Mouse (Mus musculus) stomach, embryonic 15.5 days (tissue): ENCODE results near the gene Prkd3. TPM values are rescaled to one million over a fixed set of nuclear protein-coding genes. Genes with fewer than 3 reads are reported as not detected.

Experiments
- ATAC-seq: fragments of 200-750 bp; cut with Nextera tagmentation; 2 replicates; pipeline ENCODE4 v1.8.0; 2017; ENCODE audit warnings: low read depth, moderate number of reproducible peaks, moderate TSS enrichment; ENCODE audit not compliant: insufficient read depth, low FRiP score
- H3K27ac ChIP-seq: fragments of 300-500 bp; sonication (generic); 2 replicates; pipeline ENCODE4 v1.5.1; 2015; ENCODE audit warnings: mild to moderate bottlenecking, inconsistent platforms
- H3K27me3 ChIP-seq: fragments of 300-500 bp; sonication (generic); replicated peaks from 2 replicates; pipeline ENCODE4 v1.6.1; 2015; ENCODE audit warnings: inconsistent platforms
- H3K36me3 ChIP-seq: fragments of 300-500 bp; sonication (generic); 2 replicates; pipeline ENCODE4 v1.6.1; 2015; ENCODE audit warnings: inconsistent platforms
- H3K4me1 ChIP-seq: fragments of 300-500 bp; sonication (generic); 2 replicates; pipeline ENCODE4 v1.6.1; 2015; ENCODE audit warnings: inconsistent platforms
- H3K4me2 ChIP-seq: fragments of 300-500 bp; sonication (generic); 2 replicates; pipeline ENCODE4 v1.6.1; 2015; ENCODE audit warnings: mild to moderate bottlenecking, inconsistent platforms
- H3K4me3 ChIP-seq: fragments of 300-500 bp; sonication (generic); replicated peaks from 2 replicates; pipeline ENCODE4 v1.5.1; 2015; ENCODE audit warnings: inconsistent platforms
- H3K9ac ChIP-seq: fragments of 300-500 bp; sonication (generic); 2 replicates; pipeline ENCODE4 v1.6.1; 2015; ENCODE audit warnings: inconsistent platforms
- H3K9me3 ChIP-seq: fragments of 300-500 bp; sonication (generic); 2 replicates; pipeline ENCODE4 v1.6.1; 2016; ENCODE audit warnings: inconsistent platforms
- WGBS: fragments of 180-500 bp; shearing (Covaris S2); methylation state at CpG from one replicate; pipeline ENCODE4 v1.1.7; 2015; 5-methylcytosine and 5-hydroxymethylcytosine counted together
- polyA plus RNA-seq: library from polyadenylated mRNA; unstranded; fragments of >200 nt; fragmentation: Nextera tagmentation; extraction: Ambion mirVana; gene quantifications from 2 replicates; pipeline ENCODE4 v1.2.1, GENCODE M21; 2015

Prkd3 gene
- polyA plus RNA-seq, 1 experiment from 2014 or later, result 32.6 TPM

DNA sequence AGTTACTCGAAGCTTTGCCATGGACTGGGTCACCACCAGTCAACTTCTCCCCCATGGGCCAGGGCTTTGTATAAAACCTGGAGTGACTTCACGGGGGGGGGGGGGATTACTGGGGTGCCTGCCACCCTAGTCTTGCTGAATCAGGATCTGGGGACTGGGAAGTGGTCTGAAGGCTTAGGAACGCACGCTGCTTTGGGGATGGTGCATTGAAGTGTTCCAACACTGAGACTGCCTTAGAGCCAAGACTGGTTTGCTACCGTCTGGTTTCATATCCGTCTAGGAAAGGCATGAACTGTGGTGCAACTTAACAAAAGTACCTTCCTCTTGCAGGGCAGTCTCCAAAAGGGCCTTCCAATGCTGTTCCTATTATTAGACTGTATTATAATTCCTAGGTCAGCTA, 102.9 kb downstream of the Prkd3 start:
- Histone ChIP-seq H3K9me3 (no peaks in the 10 kb centered on the region), H3K27ac (no peak overlapping the region), H3K9ac (no peak overlapping the region), H3K36me3 (peaks cover 9% of the 10 kb centered on the region; the same call in 1 of the 2 replicates), H3K4me1 (peaks cover 5% of the 10 kb centered on the region; the same call in 1 of the 2 replicates), H3K4me2 (peak overlapping the region; percentile 67; the same call in 1 of the 2 replicates), H3K27me3 (no peaks in the 10 kb centered on the region), H3K4me3 (no peak overlapping the region)
- ATAC-seq, result no peak
- 44% methylated on average over 6 of the region's 6 CpGs for WGBS

DNA sequence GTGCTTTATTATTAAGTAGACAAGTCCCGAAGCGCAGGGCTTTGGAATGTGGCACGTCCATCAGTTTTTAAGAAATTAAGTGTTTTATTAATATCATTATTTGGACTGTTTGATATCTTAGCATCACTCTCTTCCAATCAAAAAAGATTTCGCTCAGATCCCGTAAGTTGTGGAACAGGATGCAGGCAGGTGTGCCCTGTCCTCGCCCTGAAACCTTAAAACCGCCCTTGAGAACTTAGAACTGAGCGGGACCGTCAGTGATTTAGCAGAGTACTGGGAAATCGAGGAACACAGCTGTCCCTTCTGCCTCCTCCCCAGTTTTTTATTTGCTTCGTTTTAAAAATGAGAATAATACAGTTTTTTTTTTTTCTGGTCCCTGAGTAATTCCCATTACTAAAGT, 103.7 kb downstream of the Prkd3 start:
- H3K9me3 ChIP-seq, result no peaks in the 10 kb centered on the region
- H3K4me2 ChIP-seq, result peak overlapping the region; percentile 67
- 2% methylated on average over 11 of the region's 11 CpGs for WGBS
- H3K9ac ChIP-seq, result peak overlapping the region; percentile 67
- H3K27me3 ChIP-seq, result no peaks in the 10 kb centered on the region
- peaks cover 5% of the 10 kb centered on the region; the same call in 1 of the 2 replicates for H3K4me1 ChIP-seq
- no peak for ATAC-seq
- peak overlapping the region; percentile 90 for H3K27ac ChIP-seq
- peaks cover 9% of the 10 kb centered on the region; the same call in 1 of the 2 replicates for H3K36me3 ChIP-seq
- peak overlapping the region; percentile 60 for H3K4me3 ChIP-seq

DNA sequence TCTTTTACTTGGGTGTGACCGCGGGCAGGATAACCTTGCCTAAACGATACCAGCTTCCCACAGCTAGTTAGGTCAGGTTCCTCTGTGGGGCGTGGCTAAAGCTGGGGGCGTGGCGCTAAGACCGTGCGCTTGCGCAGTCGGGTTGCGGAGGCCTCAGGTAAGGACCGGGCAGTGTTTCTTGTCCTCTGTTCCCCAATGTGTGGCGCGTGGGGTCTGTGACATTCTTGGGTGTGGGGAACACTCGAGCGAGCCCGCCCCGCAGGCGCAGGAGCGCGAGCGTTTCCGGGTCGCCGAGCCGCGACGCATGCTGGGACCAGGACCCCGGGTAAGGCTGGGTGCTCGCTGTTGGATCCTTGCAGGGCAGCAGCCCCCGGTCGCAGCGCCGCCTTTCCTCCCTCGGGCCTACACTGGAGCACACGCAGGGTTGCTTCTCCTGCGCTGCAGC, 104.2 kb downstream of the Prkd3 start, which contains the start of gene Cebpzos:
Gene Cebpzos, plus strand, starts transcription at position 132 of the 445 bp plus-strand sequence.
- Histone ChIP-seq H3K4me1 (peaks cover 5% of the 10 kb centered on the region; the same call in 1 of the 2 replicates), H3K9me3 (no peaks in the 10 kb centered on the region), H3K4me3 (peak within 1 kb of the TSS; percentile 60), H3K27me3 (no peaks in the 10 kb centered on the region), H3K36me3 (peaks cover 8% of the 10 kb centered on the region; the same call in 1 of the 2 replicates), H3K27ac (peak within 1 kb of the TSS; percentile 90), H3K9ac (peak within 1 kb of the TSS; percentile 67), H3K4me2 (peak within 1 kb of the TSS; percentile 67)
- under 1% methylated on average over 37 of the region's 37 CpGs for WGBS
- peak; percentile 95 for ATAC-seq

DNA sequence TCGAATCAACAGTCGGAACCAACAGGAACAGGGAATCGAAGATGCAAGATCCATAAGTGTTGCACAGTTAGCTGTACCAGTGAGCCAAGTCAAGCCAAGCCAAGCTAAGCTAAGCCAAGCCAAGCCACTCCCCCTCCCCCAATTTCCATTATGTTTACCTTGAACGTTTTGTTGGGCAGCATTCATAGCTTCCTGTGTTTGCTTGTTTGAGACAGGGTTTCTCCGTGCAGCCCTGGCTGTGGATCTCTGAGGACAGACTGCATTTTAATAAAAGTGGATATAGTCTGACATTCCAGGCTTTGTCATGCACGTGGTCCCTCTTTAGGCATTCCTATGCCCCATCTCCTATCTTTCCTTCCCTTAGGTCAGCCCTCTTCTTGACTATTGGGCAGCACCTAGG, 104.8 kb downstream of the Prkd3 start:
- H3K4me1 ChIP-seq, result peaks cover 5% of the 10 kb centered on the region; the same call in 1 of the 2 replicates
- H3K4me2 ChIP-seq, result peak overlapping the region; percentile 67
- peak overlapping the region; percentile 90; the same call in 1 of the 2 replicates for H3K27ac ChIP-seq
- 0 out of 2 replicates have a peak, but pooled peaks have one; percentile 1 for ATAC-seq
- H3K4me3 ChIP-seq, result peak overlapping the region; percentile 60
- H3K27me3 ChIP-seq, result no peaks in the 10 kb centered on the region
- no peaks in the 10 kb centered on the region for H3K9me3 ChIP-seq
- peaks cover 4% of the 10 kb centered on the region; the same call in 1 of the 2 replicates for H3K36me3 ChIP-seq
- 0 out of 2 replicates have a peak overlapping the region, but pooled peaks have one; percentile 67 for H3K9ac ChIP-seq
- WGBS, result 53% methylated on average over 6 of the region's 6 CpGs

DNA sequence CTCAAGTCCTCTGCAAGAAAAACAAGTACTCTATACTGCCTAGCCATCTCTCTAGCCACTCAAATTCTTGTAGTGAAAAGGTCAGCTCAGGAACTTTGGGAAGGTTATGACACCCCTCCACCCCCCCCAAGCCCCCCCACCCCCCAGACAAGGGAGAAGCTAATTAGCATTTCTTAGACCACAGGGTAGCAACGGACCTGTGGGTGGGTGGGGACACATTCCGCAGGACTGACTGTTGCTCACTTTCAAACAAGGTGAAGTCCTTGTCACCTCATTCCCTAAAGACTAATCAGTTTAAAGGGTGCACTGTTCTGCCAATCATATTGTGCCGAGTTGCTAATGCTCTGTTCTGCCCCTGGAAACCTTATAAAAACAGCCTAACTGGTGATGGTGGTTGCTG, 106.7 kb downstream of the Prkd3 start:
- Histone ChIP-seq H3K27me3 (no peaks in the 10 kb centered on the region), H3K4me3 (no peak overlapping the region), H3K9ac (no peak overlapping the region), H3K9me3 (no peaks in the 10 kb centered on the region), H3K4me2 (no peak overlapping the region), H3K36me3 (no peaks in the 10 kb centered on the region), H3K4me1 (peaks cover 5% of the 10 kb centered on the region; the same call in 1 of the 2 replicates), H3K27ac (no peak overlapping the region)
- no peak for ATAC-seq
- 69% methylated on average over 3 of the region's 3 CpGs for WGBS

DNA sequence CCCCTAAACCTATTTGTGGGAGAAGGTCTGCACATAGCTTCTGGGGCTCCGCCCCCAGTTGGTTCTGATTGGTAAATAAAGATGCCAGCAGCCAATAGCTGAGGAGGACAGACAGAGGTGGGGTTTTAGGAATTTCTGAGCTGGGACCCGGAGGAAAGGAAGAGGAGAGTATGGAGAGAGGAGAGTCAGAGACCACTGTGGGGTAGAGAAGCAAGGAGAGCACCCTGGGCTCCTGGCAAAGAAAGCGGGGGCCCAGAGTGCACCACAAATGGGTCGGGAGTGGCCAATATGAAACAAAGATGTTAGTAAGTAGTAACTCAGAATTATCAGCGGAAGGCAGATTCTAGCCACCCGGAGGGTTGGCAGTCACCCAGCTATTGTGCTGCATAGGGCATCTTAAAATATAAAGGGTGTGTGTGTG, 107.7 kb downstream of the Prkd3 start:
- H3K4me1 ChIP-seq, result peaks cover 5% of the 10 kb centered on the region; the same call in 1 of the 2 replicates
- peak overlapping the region; percentile 46 for H3K4me2 ChIP-seq
- H3K27ac ChIP-seq, result no peak overlapping the region
- H3K9ac ChIP-seq, result no peak overlapping the region
- 21% methylated on average over 6 of the region's 6 CpGs for WGBS
- H3K27me3 ChIP-seq, result no peaks in the 10 kb centered on the region
- no peak for ATAC-seq
- H3K4me3 ChIP-seq, result peak overlapping the region; percentile 33
- H3K9me3 ChIP-seq, result no peaks in the 10 kb centered on the region
- no peaks in the 10 kb centered on the region for H3K36me3 ChIP-seq

DNA sequence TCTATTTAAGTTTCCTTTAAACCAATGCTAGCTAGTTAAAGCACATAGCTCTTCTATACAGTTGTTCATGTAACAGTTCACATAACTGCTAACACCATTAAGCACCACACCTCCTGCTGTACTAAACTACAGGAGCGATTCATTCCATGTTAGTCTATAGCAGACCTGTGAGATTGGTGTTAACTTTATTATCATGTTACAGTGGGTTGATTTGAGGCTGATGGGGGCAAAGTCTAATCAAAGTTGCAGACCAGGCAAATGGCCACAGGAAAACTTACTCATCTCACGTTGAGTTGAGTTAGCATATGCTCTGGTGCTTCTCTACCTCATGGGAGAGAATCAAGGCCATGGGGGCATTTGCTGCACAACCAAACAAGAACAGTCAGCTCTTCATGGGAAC, 111.2 kb downstream of the Prkd3 start:
- Histone ChIP-seq H3K4me3 (no peak overlapping the region), H3K4me2 (no peak overlapping the region), H3K27me3 (no peaks in the 10 kb centered on the region), H3K36me3 (no peaks in the 10 kb centered on the region), H3K9me3 (no peaks in the 10 kb centered on the region), H3K9ac (no peak overlapping the region), H3K4me1 (no peaks in the 10 kb centered on the region), H3K27ac (no peak overlapping the region)
- WGBS, result 76% methylated on average over 2 of the region's 2 CpGs
- no peak for ATAC-seq

- H3K27ac ChIP-seq, result no peak within 1 kb of the TSS
- no peaks in the 10 kb centered on the region for H3K4me1 ChIP-seq
- H3K9ac ChIP-seq, result no peak within 1 kb of the TSS
- ATAC-seq, result no peak
- H3K27me3 ChIP-seq, result no peaks in the 10 kb centered on the region
- WGBS, result 76% methylated on average over 5 of the region's 5 CpGs
- H3K4me2 ChIP-seq, result no peak within 1 kb of the TSS
- no peaks in the 10 kb centered on the region for H3K9me3 ChIP-seq
- H3K4me3 ChIP-seq, result no peak within 1 kb of the TSS
- H3K36me3 ChIP-seq, result no peaks in the 10 kb centered on the region
Observed at GRCm38 (mm10) chr17:78906892-78907291, 113.7 kb downstream of the Prkd3 start, which contains the start of gene Sult6b1. Sult6b1 (minus strand) TSS chr17:78906992.

DNA sequence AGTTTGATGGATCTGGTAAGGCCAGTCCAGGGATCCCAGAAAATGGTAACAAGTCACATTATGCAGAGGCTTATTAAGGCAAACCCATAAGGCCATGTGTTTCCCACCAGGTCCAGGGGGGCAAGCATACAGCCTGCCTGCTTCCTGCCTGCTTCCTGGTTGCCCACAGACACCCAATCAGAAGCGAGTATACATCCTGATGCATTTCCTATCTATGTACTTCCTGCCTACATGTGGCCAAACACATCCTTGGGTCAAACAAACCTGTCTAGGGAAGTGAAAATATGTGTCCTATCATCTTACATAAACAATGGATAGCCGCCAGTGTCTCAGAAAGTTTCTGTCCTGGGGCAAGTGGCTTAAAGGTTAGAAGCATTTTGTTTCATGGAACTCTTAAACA, 117.5 kb downstream of the Prkd3 start:
- no peak for ATAC-seq
- Histone ChIP-seq H3K9ac (no peak overlapping the region), H3K4me3 (no peak overlapping the region), H3K4me2 (no peak overlapping the region), H3K36me3 (no peaks in the 10 kb centered on the region), H3K27me3 (no peaks in the 10 kb centered on the region), H3K4me1 (no peaks in the 10 kb centered on the region), H3K27ac (no peak overlapping the region), H3K9me3 (no peaks in the 10 kb centered on the region)
- 76% methylated on average over 2 of the region's 2 CpGs for WGBS

Other genes with a start within 250 kb of the Prkd3 start
- gene Heatr5b, start 185.5 kb downstream of the Prkd3 start, polyA plus RNA-seq, result 10.0 and 13.3 TPM in 2 replicates
- 43.2 and 44.7 TPM in 2 replicates for gene Gpatch11, start 185.2 kb downstream of the Prkd3 start, polyA plus RNA-seq
- 16.0 and 16.4 TPM in 2 replicates for gene Eif2ak2, start 138.2 kb downstream of the Prkd3 start, polyA plus RNA-seq
- 0.14 and 0.35 TPM in 2 replicates for gene Sult6b1, start 113.8 kb downstream of the Prkd3 start, polyA plus RNA-seq
- gene Cebpzos, start 104.3 kb downstream of the Prkd3 start, polyA plus RNA-seq, result 113 and 115 TPM in 2 replicates
- gene Cebpz, start 83.8 kb downstream of the Prkd3 start, polyA plus RNA-seq, result 54.3 and 54.4 TPM in 2 replicates
- gene Ndufaf7, start 83.7 kb downstream of the Prkd3 start, polyA plus RNA-seq, result 51.7 and 57.7 TPM in 2 replicates
- 13.9 and 14.6 TPM in 2 replicates for gene Qpct, start 31.1 kb upstream of the Prkd3 start, polyA plus RNA-seq